In genomic region chr9:65975886-65976285, GRCm38 (mm10) we compare ENCODE assay signal across 9 mouse cellular contexts.
DNase-seq lines count a peak whose midpoint lies in the region; ATAC-seq and TF ChIP-seq lines count a peak whose summit lies in the region.
"Had no signal": no experiment of that assay in that cellular context is flagged by ENCODE, and none has a peak within 500 bp of the region (broad histone marks: within the 10 kb centered on the region; RNA-seq: fewer than 3 reads in every experiment).

No protein-coding gene starts in this region.

- 0 out of 2 replicates have a peak overlapping the region, but pooled peaks have one; percentile 45 for H3K27ac ChIP-seq in limb, embryonic 12.5 days
- H3K27ac ChIP-seq in limb, embryonic 10.5 days = no peak overlapping the region
- H3K27ac ChIP-seq in stomach, postnatal 0 days (replicated peaks) = no peak overlapping the region
- H3K27ac ChIP-seq: midbrain, embryonic 13.5 days had no signal

- DNase-seq in limb, embryonic 10.5 days (ENCODE audit: low spot score) = no peak
- DNase-seq in adrenal gland, postnatal 10 days = peak; percentile 61
- peak; percentile 58 for DNase-seq in cerebellum, adult 9-10 months
- peak; percentile 38 to 39 for DNase-seq in layer of hippocampus, adult 8-10 months (ENCODE audit: low spot score in 2 of 2)
- no peak for DNase-seq in stomach, postnatal 0 days (ENCODE audit: low spot score)
- no peak for DNase-seq in urinary bladder, postnatal 10 days (ENCODE audit: low spot score)

- H3K4me1 ChIP-seq in limb, embryonic 12.5 days (replicated peaks) = peaks cover 14% of the 10 kb centered on the region
- H3K4me1 ChIP-seq in limb, embryonic 10.5 days = peaks cover 28% of the 10 kb centered on the region
- no peaks in the 10 kb centered on the region for H3K4me1 ChIP-seq in stomach, postnatal 0 days (replicated peaks; ENCODE audit: control insufficient read depth, insufficient read depth)

- no peaks in the 10 kb centered on the region for H3K27me3 ChIP-seq in limb, embryonic 12.5 days
- no peaks in the 10 kb centered on the region for H3K27me3 ChIP-seq in limb, embryonic 10.5 days (ENCODE audit: low read depth, poor library complexity, severe bottlenecking)
- H3K27me3 ChIP-seq in stomach, postnatal 0 days (ENCODE audit: control insufficient read depth, insufficient read depth, low read length) = no peaks in the 10 kb centered on the region
- H3K27me3 ChIP-seq: midbrain, embryonic 13.5 days had no signal

- no peaks in the 10 kb centered on the region for H3K9me3 ChIP-seq in limb, embryonic 12.5 days
- H3K9me3 ChIP-seq in limb, embryonic 10.5 days (replicated peaks) = no peaks in the 10 kb centered on the region
- H3K9me3 ChIP-seq in stomach, postnatal 0 days (ENCODE audit: control insufficient read depth, low read length) = no peaks in the 10 kb centered on the region
- H3K9me3 ChIP-seq: midbrain, embryonic 13.5 days had no signal

- no peak overlapping the region for H3K4me3 ChIP-seq in limb, embryonic 12.5 days (replicated peaks)
- no peak overlapping the region for H3K4me3 ChIP-seq in limb, embryonic 10.5 days
- H3K4me3 ChIP-seq in stomach, postnatal 0 days (ENCODE audit: low read depth, low read length) = no peak overlapping the region
- H3K4me3 ChIP-seq: midbrain, embryonic 13.5 days had no signal

- H3K36me3 ChIP-seq in limb, embryonic 12.5 days = no peaks in the 10 kb centered on the region; the same call in 1 of the 2 replicates
- no peaks in the 10 kb centered on the region for H3K36me3 ChIP-seq in limb, embryonic 10.5 days
- no peaks in the 10 kb centered on the region for H3K36me3 ChIP-seq in stomach, postnatal 0 days (ENCODE audit: control insufficient read depth, insufficient read depth, low read length)
- H3K36me3 ChIP-seq: midbrain, embryonic 13.5 days had no signal

- no peak for ATAC-seq in limb, embryonic 12.5 days (ENCODE audit: insufficient number of reproducible peaks, insufficient read depth, low FRiP score, low TSS enrichment, low read depth)
- ATAC-seq in stomach, postnatal 0 days (ENCODE audit: low FRiP score, low TSS enrichment) = no peak
- ATAC-seq: forebrain, embryonic 16.5 days; midbrain, embryonic 13.5 days had no signal

- TF ChIP-seq EP300 in stomach, postnatal 0 days (optimal IDR thresholded peaks at IDR 0.05) = no peak

- H3K4me2 ChIP-seq in limb, embryonic 12.5 days = no peak overlapping the region
- no peak overlapping the region for H3K4me2 ChIP-seq in stomach, postnatal 0 days (replicated peaks; ENCODE audit: low read depth)
- H3K4me2 ChIP-seq: midbrain, embryonic 13.5 days had no signal

- no peak overlapping the region for H3K9ac ChIP-seq in limb, embryonic 12.5 days (replicated peaks)
- H3K9ac ChIP-seq in stomach, postnatal 0 days (ENCODE audit: low read length) = no peak overlapping the region
- H3K9ac ChIP-seq: midbrain, embryonic 13.5 days had no signal

- TF ChIP-seq CTCF in stomach, postnatal 0 days (IDR thresholded peaks at IDR 0.05; ENCODE audit: low read depth) = no peak

Comparison
In these comparisons a context has a peak if more than half of its experiments do, and no peak if none do; other contexts are left out.
1. DNase-seq: peak in adrenal gland, postnatal 10 days (single experiment), cerebellum, adult 9-10 months (single experiment) and layer of hippocampus, adult 8-10 months (2 of 2); none in limb, embryonic 10.5 days (single experiment), stomach, postnatal 0 days (single experiment) and urinary bladder, postnatal 10 days (single experiment).